Mouse (Mus musculus): ENCODE data around the gene Pkp1.

DNA sequence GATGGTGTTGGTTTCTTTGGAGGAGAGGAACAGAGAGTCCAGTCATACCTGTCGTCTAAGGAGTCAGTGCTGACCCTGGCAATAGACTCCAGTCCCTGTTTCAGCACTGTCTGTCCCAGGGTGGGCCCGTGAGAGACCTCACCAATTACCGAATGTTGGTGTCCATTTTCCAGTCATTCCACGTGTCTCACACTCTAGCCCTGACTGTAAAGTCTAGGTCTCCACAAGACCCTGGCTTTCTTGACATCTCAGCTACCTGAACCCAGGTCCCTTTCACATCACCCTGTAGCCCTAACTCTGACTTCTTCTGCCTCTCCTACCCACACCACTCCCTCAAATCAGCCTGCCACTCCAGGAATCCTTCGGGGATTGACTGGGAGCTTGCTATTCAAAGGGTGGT, 56.4 kb downstream of the Pkp1 start:
- TF ChIP-seq POLR2A (IDR thresholded peaks at IDR 0.05; ENCODE audit: insufficient read depth, low read length) (no peak), CTCF (IDR thresholded peaks at IDR 0.05; ENCODE audit: low read depth, low read length) (no peak)

Data from ES-Bruce4 (cell line).